ENCODE assay signal across 8 mouse cellular contexts in the genomic region with DNA sequence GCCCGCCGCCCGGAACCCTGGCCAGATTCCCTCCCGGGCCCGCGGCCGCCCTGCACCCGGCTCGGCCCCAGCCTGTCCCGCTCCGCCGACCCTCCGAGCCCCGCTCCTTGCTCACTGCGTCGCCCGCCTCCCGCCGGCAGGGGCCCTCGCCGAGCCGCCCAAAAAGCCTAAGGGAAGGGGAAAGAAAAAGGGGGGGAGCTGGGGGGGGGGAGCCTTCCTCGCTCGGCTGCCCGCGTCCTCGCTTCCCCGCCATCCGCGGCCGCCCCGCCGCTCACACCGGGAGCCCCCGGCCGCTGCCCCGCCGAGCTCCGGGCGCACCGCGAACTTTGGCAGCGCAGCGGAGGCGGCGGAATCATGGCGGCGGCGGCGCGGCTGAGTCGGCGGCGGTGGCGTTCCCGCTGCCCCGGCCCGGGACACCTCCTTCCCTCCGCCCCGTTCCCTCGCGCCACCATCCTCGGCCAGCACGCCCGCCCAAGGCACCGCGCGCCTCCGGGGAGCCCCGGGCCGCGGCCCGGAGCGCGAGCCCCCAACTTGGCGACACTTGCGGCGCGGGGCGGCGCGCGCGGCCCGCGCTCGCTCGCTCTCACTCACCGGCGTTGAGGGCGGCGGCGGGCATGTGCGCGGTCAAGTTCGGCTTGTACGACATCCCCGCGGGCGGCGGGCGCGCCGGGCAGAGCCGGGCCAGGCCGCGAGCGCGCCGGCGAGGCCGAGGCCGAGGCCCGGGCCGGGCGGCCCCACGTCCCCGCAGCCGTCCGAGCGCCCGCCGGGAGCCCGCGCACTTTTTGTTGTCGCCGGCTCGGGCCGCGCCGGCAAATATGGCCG. TPM values are rescaled to one million over a fixed set of nuclear protein-coding genes. Genes with fewer than 3 reads are reported as not detected.
DNase-seq lines count a peak whose midpoint lies in the region; ATAC-seq and TF ChIP-seq lines count a peak whose summit lies in the region.

No protein-coding gene starts in this region.

- peak overlapping the region; percentile 72 for H3K4me2 ChIP-seq in liver, embryonic 14.5 days (ENCODE audit: low read depth)

- H3K27me3 ChIP-seq in liver, embryonic 14.5 days (ENCODE audit: control insufficient read depth, insufficient read depth, low read length), result no peaks in the 10 kb centered on the region

- peaks cover 8 to 11% of the 10 kb centered on the region in 2 experiments for H3K4me1 ChIP-seq in liver, embryonic 14.5 days (replicated peaks; ENCODE audit: control insufficient read depth in 2 of 2, insufficient read depth in 2 of 2, low read length in 1 of 2)

- peak; percentile 15; the same call in 1 of the 2 replicates for ATAC-seq in cerebellum, adult (ENCODE audit: insufficient number of reproducible peaks, low FRiP score, low TSS enrichment)
- ATAC-seq in liver, embryonic 14.5 days (ENCODE audit: insufficient read depth), result peak; percentile 61

- TF ChIP-seq CTCF in gastrocnemius, adult 2 months (IDR thresholded peaks at IDR 0.05), result peak; percentile 67
- TF ChIP-seq CTCF in liver, embryonic 14.5 days (IDR thresholded peaks at IDR 0.05; ENCODE audit: low read depth), result peak; percentile 61

- DNase-seq in cerebellum, adult 9-10 months, result no peak
- DNase-seq in cerebellum, adult 9-11 months, result peak; percentile 58
- DNase-seq in gastrocnemius, adult 2 months, result peak; percentile 80
- DNase-seq in induced T-regulatory cell, adult 2 months (ENCODE audit: low read depth), result peak; percentile 81
- peak in 1 of 3 experiments; percentile 42 for DNase-seq in liver, embryonic 14.5 days (ENCODE audit: low read depth in 3 of 3, low spot score in 3 of 3)
- DNase-seq in neural tube, embryonic 10.5 days (ENCODE audit: extremely low spot score, low spot score), result peak; percentile 67
- DNase-seq in testis, postnatal 10 days (ENCODE audit: low spot score), result peak; percentile 71

- intact Hi-C loops in gastrocnemius, adult 2 months (cut with DNase I), result no loop called here

- no peak for TF ChIP-seq EP300 in liver, embryonic 14.5 days (IDR thresholded peaks at IDR 0.05; ENCODE audit: low read depth)

- no peaks in the 10 kb centered on the region for H3K9me3 ChIP-seq in liver, embryonic 14.5 days (ENCODE audit: control insufficient read depth, low read length)

- H3K9ac ChIP-seq in liver, embryonic 14.5 days (replicated peaks), result peak overlapping the region; percentile 90

- H3K36me3 ChIP-seq in liver, embryonic 14.5 days (replicated peaks; ENCODE audit: control insufficient read depth, insufficient read depth, low read depth), result peaks cover 5% of the 10 kb centered on the region

- H3K4me3 ChIP-seq in gastrocnemius, adult 2 months, result peak overlapping the region; percentile 89
- H3K4me3 ChIP-seq in liver, embryonic 14.5 days (ENCODE audit: insufficient read depth in 1 of 2, low read depth in 2 of 2, low read length in 2 of 2), result peak overlapping the region; percentile 70 to 83

- peak overlapping the region; percentile 86 for H3K27ac ChIP-seq in gastrocnemius, adult 2 months
- H3K27ac ChIP-seq in liver, embryonic 14.5 days, result peak overlapping the region; percentile 54

- WGBS in liver, embryonic 14.5 days (ENCODE audit: insufficient replicate concordance), result under 1% methylated on average over 85 of the region's 132 CpGs

RNA-seq across cellular contexts. Expression of gene Cdk2ap1, which starts 8.9 kb away (rescaled TPM):
- total RNA-seq in gastrocnemius, adult 2 months (2021), result 100 to 1,000 TPM; 140 to 141 TPM
- polyA plus RNA-seq in liver, embryonic 14.5 days (2012; rRNA removed), result 68.4 and 86.5 TPM in 2 replicates
- 16.3 and 27.0 TPM in 2 replicates for polyA plus RNA-seq in liver, embryonic 14.5 days (2014; fragmentation: Nextera tagmentation; extraction: Ambion mirVana)

RNA-seq across cellular contexts. Expression of gene 2810006K23Rik, which starts 26.0 kb away (rescaled TPM):
- total RNA-seq in gastrocnemius, adult 2 months (2021), result 1 to 10 TPM; 6.2 to 8.7 TPM
- polyA plus RNA-seq in liver, embryonic 14.5 days (2012; rRNA removed), result 3.1 and 4.0 TPM in 2 replicates
- 3.4 and 4.2 TPM in 2 replicates for polyA plus RNA-seq in liver, embryonic 14.5 days (2014; fragmentation: Nextera tagmentation; extraction: Ambion mirVana)

RNA-seq across cellular contexts. Expression of gene Mphosph9, which starts 26.2 kb away (rescaled TPM):
- total RNA-seq in gastrocnemius, adult 2 months (2021), result 1 to 10 TPM; 2.7 to 3.4 TPM
- polyA plus RNA-seq in liver, embryonic 14.5 days (2012; rRNA removed), result 2.6 and 3.4 TPM in 2 replicates
- polyA plus RNA-seq in liver, embryonic 14.5 days (2014; fragmentation: Nextera tagmentation; extraction: Ambion mirVana), result 4.2 and 5.5 TPM in 2 replicates
